Mouse (Mus musculus) thymus, adult 2 months (tissue): ENCODE data around the gene Purb.

Source experiments
- CTCF ChIP-seq: fragments of 200-500 bp; IDR thresholded peaks from 2 replicates; pipeline ENCODE4 v1.5.1; 2012; ENCODE audit warnings: mild to moderate bottlenecking, control low read depth, low read length, moderate library complexity, borderline replicate concordance; ENCODE audit not compliant: control insufficient read depth, poor library complexity, insufficient read depth; ENCODE audit errors: extremely low read depth
- POLR2A ChIP-seq: fragments of 200-500 bp; IDR thresholded peaks from 2 replicates; pipeline ENCODE4 v1.6.1; 2012; ENCODE audit warnings: mild to moderate bottlenecking, low read length, control low read depth, moderate library complexity; ENCODE audit not compliant: control insufficient read depth, poor library complexity, insufficient read depth; ENCODE audit errors: extremely low read depth

DNA sequence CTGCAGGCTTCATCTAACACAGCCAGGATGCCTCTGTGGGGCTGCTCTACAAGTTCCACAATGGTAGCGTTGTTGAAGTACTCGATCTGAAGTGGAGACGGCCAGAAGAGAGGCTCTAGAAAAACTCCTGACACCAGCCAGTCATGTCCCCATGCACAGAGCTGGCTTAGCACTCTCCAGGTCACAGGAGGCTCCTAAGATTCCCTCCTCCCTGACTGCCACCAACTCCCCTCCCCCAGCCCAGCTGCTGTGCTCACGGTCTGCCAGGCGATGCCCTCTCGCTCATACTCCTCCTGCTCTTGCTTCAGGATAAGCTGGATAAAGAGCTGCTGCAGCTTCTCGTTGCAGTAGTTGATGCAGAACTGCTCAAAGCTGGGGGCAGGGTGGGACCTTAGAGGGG is 39.1 kb upstream of the Purb start:
- no peak for TF ChIP-seq POLR2A
- TF ChIP-seq CTCF, result no peak
